Mouse (Mus musculus): ENCODE data around the gene Otud6a.
"Not testable (repeated sequence)": the region's sequence is repeated elsewhere in the genome, so short reads cannot be mapped to it uniquely, and the experiment has no call there.

Gene Otud6a

GRCm38 (mm10) chrX:100428693-100429092 lies at the start of gene Otud6a:
Gene Otud6a, plus strand, starts transcription at chrX:100429013.
- DNase-seq: no peak

DNA sequence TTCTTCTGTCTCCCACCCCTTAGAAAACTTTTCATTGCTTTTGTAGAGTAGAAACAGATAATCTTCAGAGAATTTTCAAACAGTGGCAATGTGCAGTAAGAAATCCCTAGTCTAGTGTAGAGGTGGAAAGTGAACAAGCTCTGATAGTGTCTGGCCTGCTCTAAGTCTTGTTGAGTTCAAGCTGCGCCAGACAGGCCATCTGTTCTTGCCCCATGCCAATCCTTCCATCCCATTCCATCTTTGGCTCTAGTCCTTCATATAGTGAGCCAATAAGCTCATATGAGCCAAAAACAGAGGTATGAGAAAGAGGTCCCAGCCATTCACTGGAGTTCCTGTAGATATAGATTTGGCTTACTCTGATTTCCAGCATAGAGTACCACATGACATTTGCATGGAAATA lies 38.9 kb upstream of the Otud6a start:
- no peak for DNase-seq

- peak; percentile 17 for DNase-seq
Measured at GRCm38 (mm10) chrX:100392304-100392703, 36.5 kb upstream of the Otud6a start.

DNA sequence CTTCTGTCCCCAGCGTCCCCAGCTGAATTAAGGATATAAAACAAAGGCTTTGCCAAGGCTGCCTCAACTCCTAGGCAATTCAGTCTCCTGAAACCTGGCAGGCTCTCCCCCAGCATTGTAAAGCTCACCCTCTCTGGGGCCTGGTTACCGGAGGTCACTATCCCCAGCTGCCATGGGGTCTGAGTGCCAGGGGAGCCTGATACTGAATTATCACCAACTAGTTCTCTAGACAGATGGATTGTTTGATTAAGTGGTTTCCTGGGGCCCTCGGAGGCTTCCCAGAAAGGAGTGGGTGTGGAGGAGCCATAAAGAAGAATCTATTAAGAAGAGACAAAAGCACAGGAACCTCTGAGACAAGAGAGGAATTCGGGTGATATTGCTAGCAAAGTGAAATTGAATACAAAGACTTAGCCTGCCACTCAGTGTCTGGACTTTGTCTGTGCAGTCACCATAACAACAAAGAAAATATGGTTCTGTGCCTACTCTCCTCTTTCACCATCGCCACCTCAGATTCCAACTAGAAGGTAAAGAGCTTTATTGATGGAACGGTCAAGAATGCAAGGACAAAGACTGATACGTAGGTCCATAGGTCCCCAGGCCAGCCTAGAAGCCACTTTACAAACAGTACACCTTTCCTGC lies 34.5 kb upstream of the Otud6a start:
- DNase-seq: no peak

GRCm38 (mm10) chrX:100395026-100395425 lies 33.8 kb upstream of the Otud6a start:
- no peak for DNase-seq

DNA sequence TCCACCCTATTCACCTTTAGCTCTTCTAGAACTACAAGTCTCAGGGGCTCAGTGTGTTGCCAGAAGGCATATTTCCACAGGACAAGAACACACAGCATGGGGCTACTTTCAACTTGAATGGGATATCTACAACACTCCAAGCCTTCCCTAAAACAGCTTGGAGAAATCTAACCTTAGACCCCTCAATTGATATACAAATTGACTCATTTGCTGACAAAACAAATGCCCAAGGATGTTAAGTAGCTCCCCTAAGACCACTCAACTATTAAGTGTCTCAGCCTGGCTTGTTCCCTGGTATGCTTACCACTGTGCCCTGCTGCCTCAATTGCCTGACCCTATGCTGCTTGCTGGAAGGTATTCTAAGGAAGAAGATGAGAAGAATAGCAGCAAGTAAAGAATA lies 27.9 kb upstream of the Otud6a start:
- no peak for DNase-seq

DNA sequence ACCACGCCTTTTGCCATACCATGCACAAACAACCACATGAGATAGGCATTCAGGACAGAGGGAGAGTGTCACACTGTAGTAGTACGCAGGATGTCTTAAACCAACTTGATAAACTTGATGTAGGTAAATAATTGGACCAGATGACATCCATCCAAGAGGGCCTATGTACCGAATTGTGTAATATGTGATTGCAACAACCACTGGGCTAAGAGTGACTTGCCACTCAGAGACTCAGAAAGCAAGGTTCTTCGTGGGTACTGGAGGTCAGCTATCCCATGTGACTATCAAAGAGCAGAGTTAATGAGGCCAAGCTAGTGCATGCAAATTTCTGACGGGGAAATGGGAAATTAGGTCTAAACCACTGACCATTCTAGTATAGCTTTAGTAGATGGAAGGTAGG lies 27.2 kb upstream of the Otud6a start:
- DNase-seq: no peak

DNA sequence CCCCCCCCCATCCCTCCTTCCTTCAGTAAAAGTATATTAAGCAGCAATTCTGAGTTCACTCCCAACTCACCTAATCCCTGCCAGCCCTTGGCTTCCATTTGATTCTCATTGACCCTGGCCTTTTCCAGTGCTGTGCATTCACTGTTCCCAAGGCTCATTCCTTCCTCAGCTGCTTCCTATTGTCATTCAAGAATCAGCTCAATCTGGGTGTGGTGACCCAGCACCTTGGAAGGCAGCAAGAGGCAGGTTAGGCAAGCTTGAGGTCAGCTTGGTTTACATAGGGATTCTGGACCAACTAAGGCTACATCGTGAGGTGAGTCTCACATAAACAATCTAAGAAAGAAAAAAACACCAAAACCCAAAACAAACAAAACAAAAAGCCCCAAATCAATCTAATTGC lies 19.6 kb upstream of the Otud6a start:
- DNase-seq: no peak

DNA sequence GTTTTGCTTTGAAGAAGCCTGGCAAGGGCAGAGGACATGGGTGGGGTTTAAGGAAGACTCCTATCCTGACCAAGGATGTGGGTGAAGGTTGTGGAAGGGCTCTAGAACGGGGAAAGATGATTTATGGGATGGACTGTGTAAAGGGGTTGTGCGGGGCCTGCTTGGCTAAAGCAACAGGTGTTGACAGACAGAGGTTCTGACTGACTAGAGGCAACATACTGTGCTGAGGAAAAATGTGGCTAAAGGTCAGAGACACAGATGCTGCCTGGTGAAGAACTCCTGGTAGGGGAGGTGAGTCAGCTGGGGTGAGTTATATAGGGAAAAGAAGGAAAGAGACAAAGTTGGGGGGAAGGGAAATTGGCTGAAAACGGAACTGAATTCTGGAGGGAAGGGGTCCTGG lies 3.5 kb downstream of the Otud6a start:
- DNase-seq: no peak

DNA sequence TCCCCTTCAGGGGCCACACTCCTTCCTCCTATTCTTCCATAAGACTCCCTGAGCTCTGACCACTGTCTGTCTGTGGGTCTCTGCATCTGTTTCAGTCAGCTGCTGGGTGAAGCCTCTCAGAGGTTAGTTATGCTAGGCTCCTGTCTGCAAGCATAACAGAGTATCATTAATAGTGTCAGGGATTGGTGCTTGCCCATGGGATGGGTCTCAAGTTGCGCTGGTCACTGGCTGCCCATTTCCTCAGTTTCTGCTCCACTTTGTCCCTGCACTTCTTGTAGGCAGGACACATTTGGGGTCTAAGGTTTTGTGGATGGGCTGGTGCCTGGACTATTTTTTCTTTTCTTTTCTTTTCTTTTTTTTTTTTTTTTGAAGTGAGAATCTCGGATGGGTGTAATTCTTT lies 13.8 kb downstream of the Otud6a start, which contains the start of gene Awat2:
TSS of gene Awat2 (minus strand) at position 101 of the 400 bp plus-strand sequence.
- DNase-seq: not testable (repeated sequence)

DNA sequence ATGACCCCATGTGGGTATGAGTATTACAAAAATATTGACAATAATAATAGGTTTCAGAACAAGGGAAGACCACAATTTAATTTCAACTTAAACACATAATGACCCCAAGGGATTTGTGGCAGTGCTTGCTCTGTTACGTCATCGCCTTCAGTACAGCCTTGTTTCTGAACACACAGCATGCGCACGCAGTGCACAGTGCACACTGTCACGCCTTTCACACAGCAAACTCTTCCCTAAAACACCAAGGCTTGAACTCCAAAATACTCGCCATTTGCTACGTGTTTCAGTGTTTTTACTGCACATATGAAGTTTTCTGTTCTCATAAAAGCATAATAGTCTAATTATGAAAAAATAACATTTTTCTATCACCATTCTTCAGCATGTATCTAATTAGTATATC lies 14.7 kb downstream of the Otud6a start:
- no peak for DNase-seq

- DNase-seq: no peak
Measured at GRCm38 (mm10) chrX:100468047-100468446, 39.2 kb downstream of the Otud6a start.

- DNase-seq: no peak
Measured at GRCm38 (mm10) chrX:100470126-100470525, 41.3 kb downstream of the Otud6a start.

DNA sequence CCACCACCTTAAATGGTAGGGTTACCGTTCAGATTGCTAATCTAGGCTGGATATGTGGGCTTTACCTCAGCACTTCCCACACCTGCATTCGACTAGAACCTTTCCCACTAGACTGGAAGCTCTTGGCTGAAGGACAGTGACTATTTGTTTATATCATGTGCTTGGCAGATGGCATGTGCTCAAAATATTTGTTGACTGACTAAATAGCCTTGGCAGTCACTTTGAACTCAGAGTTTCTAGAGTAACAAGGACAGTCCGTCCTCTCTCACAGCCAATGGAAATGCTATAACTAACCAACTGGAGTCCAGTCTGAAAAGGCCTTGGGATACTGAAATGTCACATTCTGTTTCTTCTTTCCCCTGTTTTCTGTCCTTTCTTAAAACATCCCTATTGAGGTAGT lies 42.7 kb downstream of the Otud6a start:
- DNase-seq: no peak

DNA sequence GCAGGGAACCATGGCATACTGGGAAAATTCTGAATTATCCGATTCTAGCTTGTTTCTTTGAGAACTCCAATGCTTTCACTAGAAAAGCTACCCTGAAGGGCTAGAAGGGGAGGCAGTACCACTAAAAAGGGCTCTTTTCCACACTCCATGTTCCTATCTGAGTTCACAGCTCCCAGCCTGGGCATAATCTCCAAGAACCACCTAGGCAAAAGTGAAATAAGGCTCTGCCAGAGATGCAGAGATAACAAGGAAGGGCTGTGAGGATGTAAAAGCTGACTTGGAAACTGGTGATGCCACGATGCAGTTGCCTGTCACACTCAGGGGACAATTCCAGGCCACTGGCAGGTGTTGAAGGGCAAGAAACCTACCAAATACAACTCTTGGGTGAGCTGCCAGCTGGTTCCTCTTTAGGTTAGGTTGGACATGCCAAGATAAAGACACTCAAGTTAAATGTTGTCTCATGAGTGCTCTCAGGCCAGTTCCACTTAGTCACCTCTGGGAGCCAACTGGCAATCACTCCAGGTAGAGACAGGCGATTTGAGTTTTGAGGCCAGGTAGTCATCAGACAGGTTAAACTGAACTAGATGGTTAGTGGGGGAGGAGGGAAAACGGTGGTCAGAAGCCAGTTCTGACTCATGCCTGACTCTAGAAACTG lies 46.9 kb downstream of the Otud6a start:
- no peak for DNase-seq
